Mouse (Mus musculus) lung, adult 2 months (tissue): ENCODE results near the gene Cd2bp2.

Source experiments
- CTCF ChIP-seq: fragments of 200-500 bp; IDR thresholded peaks from 2 replicates; pipeline ENCODE4 v1.5.1; 2011; ENCODE audit warnings: mild to moderate bottlenecking, low read length, control low read depth; ENCODE audit not compliant: insufficient read depth
- POLR2A ChIP-seq: fragments of 200-500 bp; IDR thresholded peaks from 2 replicates; pipeline ENCODE4 v1.6.1; 2011; ENCODE audit warnings: low read depth, mild to moderate bottlenecking, control low read depth, low read length, borderline replicate concordance; ENCODE audit errors: extremely low read depth

GRCm38 (mm10) chr7:127146267-127146603 lies 49.6 kb downstream of the Cd2bp2 start:
- no peak for TF ChIP-seq CTCF
- no peak for TF ChIP-seq POLR2A
